Mouse (Mus musculus): ENCODE measurements around the gene Mars2. TPM values are rescaled to one million over a fixed set of nuclear protein-coding genes. Genes with fewer than 3 reads are reported as not detected.

Gene Mars2
- polyA plus RNA-seq, 1 experiment from 2014 or later, result 3.6 TPM

GRCm38 (mm10) chr1:55264385-55264784 is 27.4 kb downstream of the Mars2 start:
- Histone ChIP-seq H3K27me3 (ENCODE audit: control insufficient read depth, insufficient read depth, low read length) (no peaks in the 10 kb centered on the region), H3K27ac (ENCODE audit: low read depth, low read length) (no peak overlapping the region), H3K4me2 (ENCODE audit: low read depth) (no peak overlapping the region), H3K9me3 (ENCODE audit: control insufficient read depth, low read length) (no peaks in the 10 kb centered on the region), H3K4me1 (ENCODE audit: control insufficient read depth, insufficient read depth, low read length) (no peaks in the 10 kb centered on the region), H3K4me3 (ENCODE audit: low read depth, low read length) (no peak overlapping the region), H3K36me3 (ENCODE audit: control insufficient read depth, insufficient read depth, low read length) (no peaks in the 10 kb centered on the region), H3K9ac (ENCODE audit: low read length) (no peak overlapping the region)
- 48% methylated on average over 2 of the region's 2 CpGs for WGBS
- no peak for ATAC-seq (ENCODE audit: insufficient read depth, low FRiP score, low TSS enrichment)
- no peak for DNase-seq (ENCODE audit: low spot score)

- Histone ChIP-seq H3K4me1 (ENCODE audit: control insufficient read depth, insufficient read depth, low read length) (no peaks in the 10 kb centered on the region), H3K27me3 (ENCODE audit: control insufficient read depth, insufficient read depth, low read length) (no peaks in the 10 kb centered on the region), H3K36me3 (ENCODE audit: control insufficient read depth, insufficient read depth, low read length) (no peaks in the 10 kb centered on the region), H3K4me3 (ENCODE audit: low read depth, low read length) (no peak overlapping the region), H3K4me2 (ENCODE audit: low read depth) (no peak overlapping the region), H3K9me3 (ENCODE audit: control insufficient read depth, low read length) (no peaks in the 10 kb centered on the region), H3K9ac (ENCODE audit: low read length) (no peak overlapping the region), H3K27ac (ENCODE audit: low read depth, low read length) (no peak overlapping the region)
- 76% methylated on average over 2 of the region's 2 CpGs for WGBS
- DNase-seq (ENCODE audit: low spot score), result no peak
- no peak for ATAC-seq (ENCODE audit: insufficient read depth, low FRiP score, low TSS enrichment)
Observed at GRCm38 (mm10) chr1:55265447-55265846, 28.5 kb downstream of the Mars2 start.

GRCm38 (mm10) chr1:55279081-55279480 is 42.1 kb downstream of the Mars2 start:
- no peaks in the 10 kb centered on the region for H3K27me3 ChIP-seq (ENCODE audit: control insufficient read depth, insufficient read depth, low read length)
- no peaks in the 10 kb centered on the region for H3K36me3 ChIP-seq (ENCODE audit: control insufficient read depth, insufficient read depth, low read length)
- WGBS, result 81% methylated on average over 9 of the region's 9 CpGs
- DNase-seq (ENCODE audit: low spot score) (no peak), ATAC-seq (ENCODE audit: insufficient read depth, low FRiP score, low TSS enrichment) (no peak)
- H3K9ac ChIP-seq (ENCODE audit: low read length), result no peak overlapping the region
- H3K4me3 ChIP-seq (ENCODE audit: low read depth, low read length), result no peak overlapping the region
- no peak overlapping the region for H3K4me2 ChIP-seq (ENCODE audit: low read depth)
- H3K27ac ChIP-seq (ENCODE audit: low read depth, low read length), result no peak overlapping the region
- no peaks in the 10 kb centered on the region for H3K9me3 ChIP-seq (ENCODE audit: control insufficient read depth, low read length)
- no peaks in the 10 kb centered on the region for H3K4me1 ChIP-seq (ENCODE audit: control insufficient read depth, insufficient read depth, low read length)

Other genes starting within 250 kb of the Mars2 start
- 336 and 339 TPM in 2 replicates for gene Sf3b1, start 209.7 kb upstream of the Mars2 start, polyA plus RNA-seq (2014; fragmentation: Nextera tagmentation; extraction: Ambion mirVana)
- 30.6 and 31.9 TPM in 2 replicates for gene Coq10b, start 184.4 kb upstream of the Mars2 start, polyA plus RNA-seq (2014; fragmentation: Nextera tagmentation; extraction: Ambion mirVana)
- 404 and 440 TPM in 2 replicates for gene Hspe1, start 149.0 kb upstream of the Mars2 start, polyA plus RNA-seq (2014; fragmentation: Nextera tagmentation; extraction: Ambion mirVana)
- gene Hspd1, start 148.9 kb upstream of the Mars2 start, polyA plus RNA-seq (2014; fragmentation: Nextera tagmentation; extraction: Ambion mirVana), result 389 and 397 TPM in 2 replicates
- gene Mob4, start 105.9 kb upstream of the Mars2 start, polyA plus RNA-seq (2014; fragmentation: Nextera tagmentation; extraction: Ambion mirVana), result 141 and 145 TPM in 2 replicates
- gene Rftn2, start 10.4 kb upstream of the Mars2 start, polyA plus RNA-seq (2014; fragmentation: Nextera tagmentation; extraction: Ambion mirVana), result 12.3 and 14.2 TPM in 2 replicates
- gene Boll, start 126.3 kb downstream of the Mars2 start, polyA plus RNA-seq (2014; fragmentation: Nextera tagmentation; extraction: Ambion mirVana), result 0.49 TPM in 1 of 2 replicates, not detected in the other
- gene Plcl1, start 168.7 kb downstream of the Mars2 start, polyA plus RNA-seq (2014; fragmentation: Nextera tagmentation; extraction: Ambion mirVana), result 2.6 and 3.1 TPM in 2 replicates

Data from neural tube, embryonic 11.5 days (tissue).